Mouse (Mus musculus) layer of hippocampus, adult 6 months (tissue): ENCODE measurements around the gene Cmtm7. TPM values are rescaled to one million over a fixed set of nuclear protein-coding genes. Genes with fewer than 3 reads are reported as not detected.

ENCODE experiments used
- long read RNA-seq, 2 experiments: library from polyadenylated mRNA; unstranded; transcript quantifications; one replicate each; pipeline ENCODE4 v2.0.0; 2019 to 2020
- polyA plus RNA-seq: library from polyadenylated mRNA; unstranded; fragments of <200 nt; fragmentation: Nextera tagmentation; gene quantifications from 2 replicates; pipeline ENCODE4 v1.2.3, GENCODE M21; 2021

Cmtm7 gene
- polyA plus RNA-seq = 10.4 and 10.5 TPM in 2 replicates
- long read RNA-seq, experiment 1, transcript Cmtm7-201 (5 exons, 993 nt) = major isoform, 11 of 12 reads
- long read RNA-seq, experiment 1, partial matches to known transcripts = 0 of 12 reads
- long read RNA-seq, experiment 1, other reads (novel, unspliced or antisense) = 1 of 12 reads
- long read RNA-seq, experiment 2, partial matches to known transcripts = 0 of 4 reads
- long read RNA-seq, experiment 2, other reads (novel, unspliced or antisense) = 0 of 4 reads

GRCm38 (mm10) chr9:114781526-114782212 lies at the start of gene Cmtm7:
TSS of gene Cmtm7 (minus strand) at chr9:114781856.

GRCm38 (mm10) chr9:114731011-114731755 lies 50.5 kb downstream of the Cmtm7 start, which contains the start of gene Cmtm6:
TSS of gene Cmtm6 (plus strand) at chr9:114731116.

Other genes with a start within 250 kb of the Cmtm7 start
- 0.15 and 0.19 TPM in 2 replicates for gene Trim71, start 217.5 kb downstream of the Cmtm7 start, polyA plus RNA-seq
- gene Cnot10, start 141.7 kb downstream of the Cmtm7 start, polyA plus RNA-seq = 25.0 and 25.4 TPM in 2 replicates
- 78.0 and 87.8 TPM in 2 replicates for gene Dync1li1, start 93.1 kb downstream of the Cmtm7 start, polyA plus RNA-seq
- gene Cmtm6, start 50.7 kb downstream of the Cmtm7 start, polyA plus RNA-seq = 19.8 and 20.5 TPM in 2 replicates
- gene Cmtm8, start 62.3 kb upstream of the Cmtm7 start, polyA plus RNA-seq = 6.0 and 7.6 TPM in 2 replicates
- gene Gpd1l, start 152.1 kb upstream of the Cmtm7 start, polyA plus RNA-seq = 8.6 and 10.0 TPM in 2 replicates
- 1.8 and 2.7 TPM in 2 replicates for gene Osbpl10, start 196.7 kb upstream of the Cmtm7 start, polyA plus RNA-seq
- 77.1 and 85.2 TPM in 2 replicates for gene Rps27rt, start 200.9 kb upstream of the Cmtm7 start, polyA plus RNA-seq